ENCODE assay signal across 13 mouse cellular contexts in genomic region chr2:6240072-6240471, GRCm38 (mm10).
"Had no signal": no experiment of that assay in that cellular context is flagged by ENCODE, and none has a peak within 500 bp of the region (broad histone marks: within the 10 kb centered on the region; RNA-seq: fewer than 3 reads in every experiment).

No protein-coding gene starts in this region.

- H3K4me1 ChIP-seq: liver, embryonic 15.5 days had no signal

- H3K9ac ChIP-seq: liver, embryonic 15.5 days; neural tube, embryonic 13.5 days had no signal

- H3K27me3 ChIP-seq: neural tube, embryonic 13.5 days had no signal

- ATAC-seq: lung, postnatal 0 days had no signal

- H3K36me3 ChIP-seq: limb, embryonic 10.5 days; liver, embryonic 15.5 days; neural tube, embryonic 13.5 days had no signal

- H3K27ac ChIP-seq: left cerebral cortex, adult 2 months; limb, embryonic 10.5 days; liver, embryonic 15.5 days; neural tube, embryonic 13.5 days had no signal

- H3K4me3 ChIP-seq: left cerebral cortex, adult 2 months; limb, embryonic 10.5 days; liver, embryonic 15.5 days; neural tube, embryonic 13.5 days had no signal

- DNase-seq: kidney, adult 8-10 months; kidney, postnatal 25 days; lung, adult 2 months; lung, postnatal 36 days; right cerebral cortex, adult 18-20 months; right cerebral cortex, postnatal 25 days; thymus, postnatal 4 days had no signal

- H3K9me3 ChIP-seq: limb, embryonic 10.5 days; liver, embryonic 15.5 days had no signal

- H3K4me2 ChIP-seq: liver, embryonic 11.5 days; liver, embryonic 15.5 days; neural tube, embryonic 13.5 days had no signal
